Mouse (Mus musculus): ENCODE measurements around the gene Dpf1.

- TF ChIP-seq CTCF (IDR thresholded peaks at IDR 0.05; ENCODE audit: low read depth, low read length): no peak
- TF ChIP-seq POLR2A (IDR thresholded peaks at IDR 0.05; ENCODE audit: borderline replicate concordance, low read depth, low read length): no peak
Measured at GRCm38 (mm10) chr7:29328984-29329383, 25.2 kb downstream of the Dpf1 start.
